27 mouse cellular contexts compared by ENCODE assay signal in the genomic region with DNA sequence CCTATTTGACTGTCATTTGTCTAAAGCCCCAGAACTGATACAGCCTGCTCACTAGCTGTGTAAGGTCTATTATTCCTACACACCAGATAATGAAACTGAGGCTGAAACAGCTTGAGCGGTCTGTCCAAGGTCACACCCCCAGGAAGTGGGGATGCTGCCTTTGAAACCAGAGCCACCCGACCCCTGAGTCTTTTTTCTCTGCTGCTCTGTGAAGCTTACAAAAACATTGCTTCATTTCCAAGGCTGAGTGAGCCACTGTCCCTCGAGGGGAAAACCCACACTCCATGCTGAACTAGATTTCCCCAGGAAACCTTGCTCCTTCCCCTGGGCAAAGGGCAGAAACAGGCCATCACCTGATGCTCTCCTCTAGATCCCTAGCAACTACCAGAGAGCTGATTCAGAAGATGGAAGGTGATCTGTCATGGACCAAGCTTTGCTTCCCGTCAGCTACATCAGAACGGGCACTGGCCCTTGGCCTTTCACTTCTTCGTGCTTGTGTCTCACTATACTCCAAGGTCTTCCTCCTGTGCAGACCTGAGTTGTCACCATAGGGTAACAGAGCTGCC. TPM values are rescaled to one million over a fixed set of nuclear protein-coding genes. Genes with fewer than 3 reads are reported as not detected.
A peak's percentile ranks its signal among the peaks of the same experiment; 100 is the strongest.
DNase-seq lines count a peak whose midpoint lies in the region; ATAC-seq and TF ChIP-seq lines count a peak whose summit lies in the region.
"Had no signal": no experiment of that assay in that cellular context is flagged by ENCODE, and none has a peak within 500 bp of the region (broad histone marks: within the 10 kb centered on the region; RNA-seq: fewer than 3 reads in every experiment).

No protein-coding gene starts in this region.

- no peak overlapping the region for H3K9ac ChIP-seq in kidney, postnatal 0 days (ENCODE audit: low read depth, low read length)
- H3K9ac ChIP-seq: embryonic facial prominence, embryonic 13.5 days; forebrain, embryonic 12.5 days; heart, embryonic 12.5 days; hindbrain, embryonic 15.5 days had no signal

- 15% methylated on average over 6 of the region's 6 CpGs for WGBS in kidney, postnatal 0 days

- DNase-seq in adrenal gland, postnatal 14 days = peak; percentile 28
- DNase-seq in adrenal gland, postnatal 4 days (ENCODE audit: low spot score in 2 of 2) = no peak
- DNase-seq in heart, adult 11 months = peak; percentile 68
- DNase-seq in heart, postnatal 36 days = no peak
- peak; percentile 52 for DNase-seq in kidney, postnatal 0 days (ENCODE audit: low spot score)
- no peak for DNase-seq in kidney, postnatal 4 days
- DNase-seq in lung, postnatal 4 days = no peak
- DNase-seq: cerebellum, adult 11 months; cerebellum, adult 8-10 months; cerebellum, postnatal 14 days; gastrocnemius, postnatal 10 days had no signal

- no peak for TF ChIP-seq CTCF in kidney, postnatal 0 days (IDR thresholded peaks at IDR 0.05; ENCODE audit: low read depth)

- H3K27me3 ChIP-seq in kidney, postnatal 0 days (ENCODE audit: insufficient read depth, low read length) = no peaks in the 10 kb centered on the region
- peaks cover 15% of the 10 kb centered on the region for H3K27me3 ChIP-seq in myocyte (ENCODE audit: control insufficient read depth, insufficient read depth, insufficient read length)
- H3K27me3 ChIP-seq: embryonic facial prominence, embryonic 13.5 days; hindbrain, embryonic 15.5 days had no signal

- ATAC-seq in kidney, postnatal 0 days (replicated peaks; ENCODE audit: low FRiP score, low read depth) = 0 out of 2 replicates have a peak, but pooled peaks have one; percentile 29
- ATAC-seq: forebrain, embryonic 16.5 days; intestine, embryonic 16.5 days had no signal

- no peaks in the 10 kb centered on the region for H3K4me1 ChIP-seq in kidney, postnatal 0 days (replicated peaks; ENCODE audit: insufficient read depth, low read length)
- H3K4me1 ChIP-seq: embryonic facial prominence, embryonic 13.5 days; forebrain, embryonic 12.5 days; hindbrain, embryonic 15.5 days had no signal

- no peak overlapping the region for H3K4me2 ChIP-seq in kidney, postnatal 0 days (ENCODE audit: low read length)
- H3K4me2 ChIP-seq in myocyte (ENCODE audit: low read depth) = peak overlapping the region; percentile 24
- H3K4me2 ChIP-seq: embryonic facial prominence, embryonic 13.5 days; forebrain, embryonic 12.5 days; heart, embryonic 12.5 days; hindbrain, embryonic 15.5 days had no signal

- intact Hi-C loops in heart, postnatal 36 days (cut with DNase I) = no loop called here

- TF ChIP-seq POLR2A in myocyte (IDR thresholded peaks at IDR 0.05; ENCODE audit: insufficient read length, low read depth) = no peak

- H3K4me3 ChIP-seq in kidney, postnatal 0 days (replicated peaks; ENCODE audit: low read depth, low read length) = no peak overlapping the region
- H3K4me3 ChIP-seq in myocyte = no peak overlapping the region
- H3K4me3 ChIP-seq: embryonic facial prominence, embryonic 13.5 days; forebrain, embryonic 12.5 days; heart, embryonic 12.5 days; hindbrain, embryonic 15.5 days had no signal

- H3K36me3 ChIP-seq in kidney, postnatal 0 days (ENCODE audit: insufficient read depth, low read length) = no peaks in the 10 kb centered on the region
- H3K36me3 ChIP-seq in myocyte (ENCODE audit: control insufficient read depth, insufficient read depth) = no peaks in the 10 kb centered on the region
- H3K36me3 ChIP-seq: embryonic facial prominence, embryonic 13.5 days; forebrain, embryonic 12.5 days; G1E; heart, embryonic 12.5 days; hindbrain, embryonic 15.5 days had no signal

- no peaks in the 10 kb centered on the region for H3K9me3 ChIP-seq in kidney, postnatal 0 days (replicated peaks; ENCODE audit: low read length)
- H3K9me3 ChIP-seq: embryonic facial prominence, embryonic 13.5 days; forebrain, embryonic 12.5 days; G1E; heart, embryonic 12.5 days; hindbrain, embryonic 15.5 days had no signal

- H3ac ChIP-seq in myocyte (ENCODE audit: control insufficient read depth, insufficient read length) = no peak overlapping the region

- no peak overlapping the region for H3K27ac ChIP-seq in kidney, postnatal 0 days
- H3K27ac ChIP-seq: embryonic facial prominence, embryonic 13.5 days; forebrain, embryonic 12.5 days; hindbrain, embryonic 15.5 days had no signal

- no peaks in the 10 kb centered on the region for H3K79me2 ChIP-seq in myocyte (ENCODE audit: control insufficient read depth, insufficient read depth)

TF ChIP-seq in myocyte, 11 proteins besides CTCF, POLR2A, EP300 and RAD21:
- TF ChIP-seq MAX (IDR thresholded peaks at IDR 0.05; ENCODE audit: low read depth) (no peak), SRF (IDR thresholded peaks at IDR 0.05; ENCODE audit: control insufficient read depth, insufficient read length, low read depth) (no peak), POLR2AphosphoS2 (IDR thresholded peaks at IDR 0.05; ENCODE audit: insufficient read length, low read depth) (no peak), E2F4 (IDR thresholded peaks at IDR 0.05; ENCODE audit: insufficient read depth) (no peak), USF1 (IDR thresholded peaks at IDR 0.05; ENCODE audit: low read depth) (no peak), REST (IDR thresholded peaks at IDR 0.05; ENCODE audit: insufficient read depth, insufficient read length) (no peak), MYOG (IDR thresholded peaks at IDR 0.05; ENCODE audit: control insufficient read depth in 1 of 3, insufficient read depth in 1 of 3, insufficient read length in 2 of 3, low read depth in 2 of 3) (no peak)

RNA-seq across cellular contexts. Expression of a gene that starts 3.8 kb away (rescaled TPM):
- total RNA-seq in adrenal gland, postnatal 14 days (2021) = not detected in 2 replicates
- not detected for total RNA-seq in adrenal gland, postnatal 4 days (2021)
- total RNA-seq in heart, postnatal 36 days (2021) = not detected
- polyA plus RNA-seq in kidney, postnatal 0 days (2015; fragmentation: Nextera tagmentation; extraction: Ambion mirVana) = 0.20 and 0.22 TPM in 2 replicates
- not detected for polyA plus RNA-seq in myocyte (2012; fragmentation: generic; extraction: Trizol)
- total RNA-seq: common myeloid progenitor, adult 5-6 weeks; gastrocnemius, postnatal 10 days; heart, adult 8-10 months; heart, postnatal 25 days had no signal
- polyA plus RNA-seq: brain, embryonic 14.5 days; embryonic facial prominence, embryonic 13.5 days; forebrain, embryonic 12.5 days; forebrain, embryonic 16.5 days; frontal cortex, adult 2 months; G1E; gonadal fat pad, adult 2 months; heart, embryonic 12.5 days; hindbrain, embryonic 11.5 days; hindbrain, embryonic 15.5 days; intestine, embryonic 16.5 days had no signal

RNA-seq across cellular contexts. Expression of a gene that starts 19.7 kb away (rescaled TPM):
- total RNA-seq in adrenal gland, postnatal 14 days (2021) = 20.6 and 24.6 TPM in 2 replicates
- 10 to 100 TPM; 26.1 to 26.6 TPM for total RNA-seq in adrenal gland, postnatal 4 days (2021)
- total RNA-seq in heart, postnatal 36 days (2021) = 10 to 100 TPM; 49.1 to 50.9 TPM
- 168 and 176 TPM in 2 replicates for polyA plus RNA-seq in kidney, postnatal 0 days (2015; fragmentation: Nextera tagmentation; extraction: Ambion mirVana)
- polyA plus RNA-seq in myocyte (2012; fragmentation: generic; extraction: Trizol) = 21.4 TPM

RNA-seq across cellular contexts. Expression of a gene that starts 20.6 kb away (rescaled TPM):
- not detected in 2 replicates for total RNA-seq in adrenal gland, postnatal 14 days (2021)
- total RNA-seq in adrenal gland, postnatal 4 days (2021) = not detected
- not detected for total RNA-seq in heart, postnatal 36 days (2021)
- 0.41 and 0.42 TPM in 2 replicates for polyA plus RNA-seq in kidney, postnatal 0 days (2015; fragmentation: Nextera tagmentation; extraction: Ambion mirVana)
- polyA plus RNA-seq in myocyte (2012; fragmentation: generic; extraction: Trizol) = not detected
- total RNA-seq: common myeloid progenitor, adult 5-6 weeks; G1E; heart, postnatal 25 days had no signal
- polyA plus RNA-seq: brain, embryonic 14.5 days; embryonic facial prominence, embryonic 13.5 days; forebrain, embryonic 12.5 days; forebrain, embryonic 16.5 days; G1E; heart, embryonic 12.5 days; heart, embryonic 16.5 days; hindbrain, embryonic 11.5 days had no signal

RNA-seq across cellular contexts. Expression of a gene that starts 31.6 kb away (rescaled TPM):
- total RNA-seq in adrenal gland, postnatal 14 days (2021) = 0.15 TPM in 1 of 2 replicates, not detected in the other
- total RNA-seq in adrenal gland, postnatal 4 days (2021) = 1 to 10 TPM in 1 of 2 experiments, under 1 TPM in 1; 0.34 to 3.0 TPM
- 1 to 10 TPM; 4.7 to 5.5 TPM for total RNA-seq in heart, postnatal 36 days (2021)
- 8.3 and 9.2 TPM in 2 replicates for polyA plus RNA-seq in kidney, postnatal 0 days (2015; fragmentation: Nextera tagmentation; extraction: Ambion mirVana)
- 0.29 TPM for polyA plus RNA-seq in myocyte (2012; fragmentation: generic; extraction: Trizol)
- total RNA-seq: common myeloid progenitor, adult 5-6 weeks had no signal
- polyA plus RNA-seq: G1E had no signal

RNA-seq across cellular contexts. Expression of a gene that starts 36.9 kb away (rescaled TPM):
- total RNA-seq in adrenal gland, postnatal 14 days (2021) = not detected in 2 replicates
- not detected for total RNA-seq in adrenal gland, postnatal 4 days (2021)
- total RNA-seq in heart, postnatal 36 days (2021) = not detected
- 0.08 and 0.29 TPM in 2 replicates for polyA plus RNA-seq in kidney, postnatal 0 days (2015; fragmentation: Nextera tagmentation; extraction: Ambion mirVana)
- 0.43 TPM for polyA plus RNA-seq in myocyte (2012; fragmentation: generic; extraction: Trizol)
- total RNA-seq: gastrocnemius, postnatal 10 days; heart, adult 8-10 months; heart, postnatal 25 days had no signal
- polyA plus RNA-seq: brain, embryonic 14.5 days; frontal cortex, adult 2 months; heart, embryonic 16.5 days had no signal

Comparison
In these comparisons a context has a peak if more than half of its experiments do, and no peak if none do; other contexts are left out.
1. DNase-seq: peak in adrenal gland, postnatal 14 days (single experiment), heart, adult 11 months (single experiment) and kidney, postnatal 0 days (single experiment); none in adrenal gland, postnatal 4 days (0 of 2), heart, postnatal 36 days (0 of 2), kidney, postnatal 4 days (0 of 2) and lung, postnatal 4 days (0 of 2).